8 mouse cellular contexts compared by ENCODE assay signal in genomic region chr1:59321880-59322836, GRCm38 (mm10).
A peak's percentile ranks its signal among the peaks of the same experiment; 100 is the strongest.
DNase-seq lines count a peak whose midpoint lies in the region; ATAC-seq lines count a peak whose summit lies in the region.

No protein-coding gene starts in this region.

- ATAC-seq in lung, embryonic 15.5 days (ENCODE audit: borderline replicate concordance, extremely low read depth, low FRiP score, low TSS enrichment): no peak
- ATAC-seq in embryonic facial prominence, embryonic 13.5 days (ENCODE audit: insufficient number of reproducible peaks, insufficient read depth, low FRiP score, low TSS enrichment, low read depth): peak; percentile 74; the same call in 1 of the 2 replicates
- no peak for ATAC-seq in neural tube, embryonic 13.5 days (ENCODE audit: low read depth)
- no peak for ATAC-seq in granulocyte monocyte progenitor cell, adult 5-6 weeks (replicated peaks; ENCODE audit: poor library complexity, severe bottlenecking)
- ATAC-seq in erythroblast, adult 5-6 weeks (replicated peaks; ENCODE audit: low FRiP score, poor library complexity, severe bottlenecking): no peak

- H3K4me1 ChIP-seq in lung, embryonic 15.5 days: peaks cover 20% of the 10 kb centered on the region
- H3K4me1 ChIP-seq in embryonic facial prominence, embryonic 13.5 days: peaks cover 26% of the 10 kb centered on the region
- peaks cover 35% of the 10 kb centered on the region for H3K4me1 ChIP-seq in neural tube, embryonic 13.5 days (replicated peaks)

- H3K27me3 ChIP-seq in lung, embryonic 15.5 days: no peaks in the 10 kb centered on the region
- H3K27me3 ChIP-seq in embryonic facial prominence, embryonic 13.5 days: no peaks in the 10 kb centered on the region
- no peaks in the 10 kb centered on the region for H3K27me3 ChIP-seq in neural tube, embryonic 13.5 days

- DNase-seq in lung, postnatal 25 days (ENCODE audit: low spot score): no peak
- peak; percentile 66 for DNase-seq in kidney, postnatal 10 days
- no peak for DNase-seq in spleen, postnatal 4 days (ENCODE audit: low spot score in 2 of 2)

- H3K4me3 ChIP-seq in lung, embryonic 15.5 days: no peak overlapping the region
- no peak overlapping the region for H3K4me3 ChIP-seq in embryonic facial prominence, embryonic 13.5 days
- H3K4me3 ChIP-seq in neural tube, embryonic 13.5 days: no peak overlapping the region

- peak overlapping the region; percentile 65 for H3K27ac ChIP-seq in lung, embryonic 15.5 days
- peak overlapping the region; percentile 86 for H3K27ac ChIP-seq in embryonic facial prominence, embryonic 13.5 days
- H3K27ac ChIP-seq in neural tube, embryonic 13.5 days (replicated peaks): peak overlapping the region; percentile 64; the same call in 1 of the 2 replicates

- whole genome bisulfite sequencing in lung, embryonic 15.5 days: 41% methylated on average over 9 of the region's 9 CpGs
- 34% methylated on average over 9 of the region's 9 CpGs for WGBS in embryonic facial prominence, embryonic 13.5 days
- WGBS in neural tube, embryonic 13.5 days: 46% methylated on average over 9 of the region's 9 CpGs

- H3K36me3 ChIP-seq in lung, embryonic 15.5 days: no peaks in the 10 kb centered on the region
- H3K36me3 ChIP-seq in embryonic facial prominence, embryonic 13.5 days: no peaks in the 10 kb centered on the region
- H3K36me3 ChIP-seq in neural tube, embryonic 13.5 days: no peaks in the 10 kb centered on the region

- H3K9me3 ChIP-seq in lung, embryonic 15.5 days: no peaks in the 10 kb centered on the region
- H3K9me3 ChIP-seq in embryonic facial prominence, embryonic 13.5 days: no peaks in the 10 kb centered on the region
- no peaks in the 10 kb centered on the region for H3K9me3 ChIP-seq in neural tube, embryonic 13.5 days

- no peak overlapping the region for H3K4me2 ChIP-seq in lung, embryonic 15.5 days
- H3K4me2 ChIP-seq in embryonic facial prominence, embryonic 13.5 days: 0 out of 2 replicates have a peak overlapping the region, but pooled peaks have one; percentile 12
- H3K4me2 ChIP-seq in neural tube, embryonic 13.5 days: no peak overlapping the region

- H3K9ac ChIP-seq in lung, embryonic 15.5 days: no peak overlapping the region
- H3K9ac ChIP-seq in embryonic facial prominence, embryonic 13.5 days: no peak overlapping the region
- H3K9ac ChIP-seq in neural tube, embryonic 13.5 days: no peak overlapping the region
